Mouse (Mus musculus): ENCODE data around the gene Gm6793. TPM values are rescaled to one million over a fixed set of nuclear protein-coding genes. Genes with fewer than 3 reads are reported as not detected.

Gene Gm6793
- polyA plus RNA-seq, 1 experiment from 2014 or later = 0.76 TPM

DNA sequence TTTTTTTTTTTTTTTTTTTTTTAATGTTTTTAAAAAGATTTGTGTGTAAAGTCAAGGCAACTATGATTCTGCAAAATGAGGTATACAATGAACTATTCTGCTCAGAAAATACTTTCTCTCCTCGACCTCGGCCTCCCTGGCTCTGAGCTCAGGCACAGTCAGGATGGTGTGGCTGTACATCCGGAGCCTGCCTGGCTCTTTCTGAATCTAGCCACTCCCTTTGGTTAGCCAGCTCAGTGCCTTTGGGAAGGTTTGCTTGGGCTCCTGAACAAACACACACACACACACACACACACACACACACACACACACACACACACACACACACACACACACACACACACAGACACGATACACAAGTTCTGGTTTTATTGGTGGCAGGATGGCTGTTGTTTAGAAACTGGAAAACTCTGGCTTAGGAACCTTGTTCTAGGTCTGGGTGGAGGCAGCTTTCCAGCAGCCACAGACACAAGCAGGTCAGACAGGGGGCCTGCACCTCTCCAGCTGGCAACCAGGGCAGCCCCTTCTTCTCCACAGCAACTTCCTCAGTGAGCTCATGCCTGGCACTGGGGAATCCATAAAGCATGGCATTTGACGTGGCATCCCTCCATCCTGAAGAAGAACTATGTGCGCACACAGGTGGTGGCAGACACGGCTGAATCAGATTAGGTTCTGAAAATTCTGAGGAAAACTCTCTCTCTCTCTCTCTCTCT, 49.8 kb downstream of the Gm6793 start:
- in situ Hi-C loops (cut with MboI; ENCODE audit: low pct_unique_long_range_greater_than_20kb) = no loop called here
- DNase-seq (ENCODE audit: low read depth, low spot score) = no peak
- CTCF ChIA-PET = interaction anchor here (1.0 to 1.4 kb wide), 2 partner anchors 12 to 25 kb away, joined by 3 read pairs; no protein-coding TSS in a partner anchor
- no peak for TF ChIP-seq CTCF (IDR thresholded peaks at IDR 0.05)
- no peaks in the 10 kb centered on the region for H3K27me3 ChIP-seq
- no peak for ATAC-seq
- POLR2A ChIA-PET = no interaction called here

DNA sequence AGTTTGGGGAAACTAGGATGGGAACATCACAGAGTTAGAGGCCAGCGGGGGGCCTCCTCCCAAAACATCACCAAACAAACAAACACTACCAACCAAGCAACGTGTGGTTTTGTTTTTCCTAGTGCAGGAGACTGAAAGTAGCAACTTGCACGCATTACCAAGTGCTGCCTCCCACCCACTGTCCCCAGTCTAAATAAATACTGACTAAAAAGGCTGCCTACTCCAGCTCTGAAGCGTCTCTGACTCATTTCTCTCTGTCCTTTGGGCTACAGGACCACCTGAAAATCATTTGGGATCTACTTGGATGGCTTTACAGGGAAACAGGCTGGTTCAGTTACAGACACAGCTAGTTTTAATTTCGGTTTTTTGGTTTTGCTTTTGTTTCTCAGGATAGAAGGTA, 50.5 kb downstream of the Gm6793 start:
- TF ChIP-seq CTCF (IDR thresholded peaks at IDR 0.05) = no peak
- in situ Hi-C loops (cut with MboI; ENCODE audit: low pct_unique_long_range_greater_than_20kb) = no loop called here
- CTCF ChIA-PET = interaction anchor here (1.0 to 1.4 kb wide), 2 partner anchors 11 to 26 kb away, joined by 3 read pairs; no protein-coding TSS in a partner anchor

GRCm38 (mm10) chr8:111963546-111963945, 51.3 kb downstream of the Gm6793 start:
- H3K27me3 ChIP-seq = no peaks in the 10 kb centered on the region
- ATAC-seq (no peak), DNase-seq (ENCODE audit: low read depth, low spot score) (no peak)
- in situ Hi-C loops (cut with MboI; ENCODE audit: low pct_unique_long_range_greater_than_20kb) = no loop called here
- ChIA-PET POLR2A (no interaction called here), CTCF (interaction anchor here (1.0 kb wide), 1 partner anchor 12 kb away, joined by 3 read pairs; no protein-coding TSS in a partner anchor)
- TF ChIP-seq CTCF (IDR thresholded peaks at IDR 0.05) = no peak

More for the DNA sequence above, 50.5 kb downstream of the Gm6793 start:
- ATAC-seq = no peak
- POLR2A ChIA-PET = no interaction called here
- no peaks in the 10 kb centered on the region for H3K27me3 ChIP-seq
- no peak for DNase-seq (ENCODE audit: low read depth, low spot score)

Other genes starting within 250 kb of the Gm6793 start
- 179 TPM for gene Cfdp1, start 160.7 kb downstream of the Gm6793 start, polyA plus RNA-seq (2021)
- 7.2 TPM for gene Tmem170, start 138.3 kb downstream of the Gm6793 start, polyA plus RNA-seq (2021)
- gene Chst5, start 104.6 kb downstream of the Gm6793 start, polyA plus RNA-seq (2021) = not detected
- 35.3 TPM for gene Tmem231, start 81.2 kb downstream of the Gm6793 start, polyA plus RNA-seq (2021)
- 170 TPM for gene Gabarapl2, start 74.3 kb downstream of the Gm6793 start, polyA plus RNA-seq (2021)
- gene Adat1, start 22.7 kb downstream of the Gm6793 start, polyA plus RNA-seq (2021) = 7.0 TPM
- gene Kars, start 3.7 kb downstream of the Gm6793 start, polyA plus RNA-seq (2021) = 149 TPM
- 24.2 TPM for gene Terf2ip, start 3.6 kb downstream of the Gm6793 start, polyA plus RNA-seq (2021)

All from Patski (cell line).